Mouse (Mus musculus) cerebellum, adult 2 months (tissue): Measurements from ENCODE around the gene E330017A01Rik. TPM values are rescaled to one million over a fixed set of nuclear protein-coding genes. Genes with fewer than 3 reads are reported as not detected.

Experiments used
- DNase-seq, 2 experiments: peaks; one replicate each; pipeline ENCODE4 v3.0.0; 2021
- H3K27ac ChIP-seq: fragments of 200-500 bp; 2 replicates; pipeline ENCODE4 v1.5.1; 2012; ENCODE audit warnings: low read length, control low read depth, inconsistent platforms; ENCODE audit not compliant: insufficient read depth
- H3K27me3 ChIP-seq: fragments of 200-500 bp; 2 replicates; pipeline ENCODE4 v1.6.1; 2012; ENCODE audit warnings: inconsistent platforms, mild to moderate bottlenecking, low read length, moderate library complexity; ENCODE audit not compliant: control insufficient read depth, insufficient read depth
- H3K4me1 ChIP-seq: fragments of 200-500 bp; 2 replicates; pipeline ENCODE4 v1.6.1; 2011; ENCODE audit warnings: low read length; ENCODE audit not compliant: control insufficient read depth, insufficient read depth
- H3K4me3 ChIP-seq: fragments of 200-500 bp; replicated peaks from 2 replicates; pipeline ENCODE3; 2011; ENCODE audit warnings: mild to moderate bottlenecking, low read depth, low read length, control low read depth; ENCODE audit not compliant: insufficient read depth
- CTCF ChIP-seq: fragments of 200-500 bp; IDR thresholded peaks from 2 replicates; pipeline ENCODE4 v1.5.1; 2011; ENCODE audit warnings: low read depth, mild to moderate bottlenecking, control low read depth, low read length, moderate library complexity, borderline replicate concordance; ENCODE audit not compliant: insufficient read depth
- POLR2A ChIP-seq: fragments of 200-500 bp; IDR thresholded peaks from 2 replicates; pipeline ENCODE4 v1.6.1; 2011; ENCODE audit warnings: low read length, control low read depth, borderline replicate concordance; ENCODE audit not compliant: insufficient read depth
- WGBS: fragments of 180-500 bp; shearing (Covaris S2); methylation state at CpG from one replicate; pipeline ENCODE4 v1.1.7; 2018; 5-methylcytosine and 5-hydroxymethylcytosine counted together
- polyA plus RNA-seq: library from polyadenylated mRNA; depleted of rRNA; stranded (reverse); fragments of >200 nt; gene quantifications from 2 replicates; pipeline ENCODE4 v1.2.3, GENCODE M21; 2012; rRNA removed

Gene E330017A01Rik
- polyA plus RNA-seq = not detected in 2 replicates

GRCm38 (mm10) chr16:58638689-58639175 is at the start of gene E330017A01Rik:
Gene E330017A01Rik, minus strand, starts transcription at chr16:58638739.
- Histone ChIP-seq H3K4me3 (no peak within 1 kb of the TSS), H3K4me1 (no peaks in the 10 kb centered on the region), H3K27me3 (no peaks in the 10 kb centered on the region), H3K27ac (no peak within 1 kb of the TSS)
- DNase-seq = no peak
- WGBS = 66% methylated on average over 3 of the region's 3 CpGs
- no peak for TF ChIP-seq POLR2A
- TF ChIP-seq CTCF = no peak

GRCm38 (mm10) chr16:58685548-58686537 is 47.3 kb upstream of the E330017A01Rik start:
- no peaks in the 10 kb centered on the region for H3K27me3 ChIP-seq
- DNase-seq = no peak
- no peak overlapping the region for H3K27ac ChIP-seq
- TF ChIP-seq POLR2A = no peak
- TF ChIP-seq CTCF = no peak
- H3K4me3 ChIP-seq = no peak overlapping the region
- H3K4me1 ChIP-seq = no peaks in the 10 kb centered on the region
- 82% methylated on average over 20 of the region's 20 CpGs for WGBS

- TF ChIP-seq CTCF (no peak), POLR2A (no peak)
- H3K27me3 ChIP-seq = no peaks in the 10 kb centered on the region
- DNase-seq = no peak
- H3K4me3 ChIP-seq = no peak overlapping the region
- H3K27ac ChIP-seq = no peak overlapping the region
- H3K4me1 ChIP-seq = no peaks in the 10 kb centered on the region
These were observed 46.0 kb upstream of the E330017A01Rik start for GRCm38 (mm10) chr16:58684537-58684936.

- H3K4me1 ChIP-seq = no peaks in the 10 kb centered on the region
- TF ChIP-seq CTCF (no peak), POLR2A (no peak)
- no peak overlapping the region for H3K27ac ChIP-seq
- no peak overlapping the region for H3K4me3 ChIP-seq
- no peaks in the 10 kb centered on the region for H3K27me3 ChIP-seq
- 90% methylated on average over 4 of the region's 4 CpGs for WGBS
- DNase-seq = no peak
These were observed 45.4 kb upstream of the E330017A01Rik start for GRCm38 (mm10) chr16:58683911-58684310.

- DNase-seq = no peak
- Histone ChIP-seq H3K4me3 (no peak overlapping the region), H3K4me1 (no peaks in the 10 kb centered on the region), H3K27ac (no peak overlapping the region), H3K27me3 (no peaks in the 10 kb centered on the region)
- TF ChIP-seq CTCF (no peak), POLR2A (no peak)
- WGBS = 84% methylated on average over 7 of the region's 7 CpGs
These were observed 44.3 kb upstream of the E330017A01Rik start for GRCm38 (mm10) chr16:58682870-58683269.

- DNase-seq = no peak
- TF ChIP-seq CTCF (no peak), POLR2A (no peak)
- WGBS = 94% methylated on average over 6 of the region's 6 CpGs
These were observed 43.5 kb upstream of the E330017A01Rik start for GRCm38 (mm10) chr16:58682046-58682445.

GRCm38 (mm10) chr16:58678660-58679059 is 40.1 kb upstream of the E330017A01Rik start:
- no peak for DNase-seq
- Histone ChIP-seq H3K4me1 (no peaks in the 10 kb centered on the region), H3K4me3 (no peak overlapping the region), H3K27ac (no peak overlapping the region), H3K27me3 (no peaks in the 10 kb centered on the region)
- 54% methylated on average over 7 of the region's 7 CpGs for WGBS
- TF ChIP-seq POLR2A = no peak
- TF ChIP-seq CTCF = no peak

More at GRCm38 (mm10) chr16:58682046-58682445, 43.5 kb upstream of the E330017A01Rik start:
- no peak overlapping the region for H3K4me3 ChIP-seq
- H3K27me3 ChIP-seq = no peaks in the 10 kb centered on the region
- H3K4me1 ChIP-seq = no peaks in the 10 kb centered on the region
- H3K27ac ChIP-seq = no peak overlapping the region
